Mouse (Mus musculus): ENCODE results near the gene Gm10842. TPM values are rescaled to one million over a fixed set of nuclear protein-coding genes. Genes with fewer than 3 reads are reported as not detected.
"Not testable (repeated sequence)": the region's sequence is repeated elsewhere in the genome, so short reads cannot be mapped to it uniquely, and the experiment has no call there.

Gm10842 gene
- polyA plus RNA-seq, 1 experiment: not detected

GRCm38 (mm10) chr11:105126520-105127029 lies 20.1 kb upstream of the Gm10842 start:
- Histone ChIP-seq H3K36me3 (ENCODE audit: control insufficient read depth, insufficient read depth, low read length) (peaks cover 5% of the 10 kb centered on the region), H3K4me3 (ENCODE audit: extremely low read depth, insufficient read depth, insufficient read length) (peak overlapping the region; percentile 77), H3K27ac (ENCODE audit: insufficient read depth, low read length) (no peak overlapping the region), H3K27me3 (ENCODE audit: control insufficient read depth, insufficient read depth, low read length) (no peaks in the 10 kb centered on the region), H3K4me1 (ENCODE audit: control insufficient read depth, insufficient read depth, insufficient read length) (no peaks in the 10 kb centered on the region; the same call in 1 of the 2 replicates)
- TF ChIP-seq CTCF (IDR thresholded peaks at IDR 0.05; ENCODE audit: extremely low read depth, insufficient read depth, insufficient read length, insufficient replicate concordance): no peak
- TF ChIP-seq POLR2A (IDR thresholded peaks at IDR 0.05; ENCODE audit: low read depth, low read length): no peak
- under 1% methylated on average over 49 of the region's 49 CpGs for WGBS
- no peak for DNase-seq (ENCODE audit: low read depth in 1 of 2, low spot score in 2 of 2)

- DNase-seq (ENCODE audit: low read depth in 1 of 2, low spot score in 2 of 2): no peak
- no peak overlapping the region for H3K27ac ChIP-seq (ENCODE audit: insufficient read depth, low read length)
- peaks cover 50% of the 10 kb centered on the region for H3K36me3 ChIP-seq (ENCODE audit: control insufficient read depth, insufficient read depth, low read length)
Observed at GRCm38 (mm10) chr11:105135692-105136091, 11.0 kb upstream of the Gm10842 start.

GRCm38 (mm10) chr11:105137255-105137654 lies 9.4 kb upstream of the Gm10842 start:
- H3K36me3 ChIP-seq (ENCODE audit: control insufficient read depth, insufficient read depth, low read length): peaks cover 50% of the 10 kb centered on the region
- H3K4me1 ChIP-seq (ENCODE audit: control insufficient read depth, insufficient read depth, insufficient read length); DNase-seq (ENCODE audit: low read depth in 1 of 2, low spot score in 2 of 2); H3K27me3 ChIP-seq (ENCODE audit: control insufficient read depth, insufficient read depth, low read length); H3K27ac ChIP-seq (ENCODE audit: insufficient read depth, low read length); H3K4me3 ChIP-seq (ENCODE audit: extremely low read depth, insufficient read depth, insufficient read length): not testable (repeated sequence)
- WGBS: 87% methylated on average over 2 of the region's 2 CpGs

More at GRCm38 (mm10) chr11:105135692-105136091, 11.0 kb upstream of the Gm10842 start:
- Histone ChIP-seq H3K4me3 (ENCODE audit: extremely low read depth, insufficient read depth, insufficient read length) (no peak overlapping the region), H3K4me1 (ENCODE audit: control insufficient read depth, insufficient read depth, insufficient read length) (no peaks in the 10 kb centered on the region), H3K27me3 (ENCODE audit: control insufficient read depth, insufficient read depth, low read length) (no peaks in the 10 kb centered on the region)
- 89% methylated on average over 7 of the region's 7 CpGs for WGBS
- TF ChIP-seq CTCF (IDR thresholded peaks at IDR 0.05; ENCODE audit: extremely low read depth, insufficient read depth, insufficient read length, insufficient replicate concordance) (no peak), POLR2A (IDR thresholded peaks at IDR 0.05; ENCODE audit: low read depth, low read length) (no peak)

- WGBS: 92% methylated on average over 8 of the region's 8 CpGs
- H3K4me1 ChIP-seq (ENCODE audit: control insufficient read depth, insufficient read depth, insufficient read length); H3K27me3 ChIP-seq (ENCODE audit: control insufficient read depth, insufficient read depth, low read length); H3K4me3 ChIP-seq (ENCODE audit: extremely low read depth, insufficient read depth, insufficient read length); DNase-seq (ENCODE audit: low read depth in 1 of 2, low spot score in 2 of 2); H3K27ac ChIP-seq (ENCODE audit: insufficient read depth, low read length): not testable (repeated sequence)
- peaks cover 28% of the 10 kb centered on the region for H3K36me3 ChIP-seq (ENCODE audit: control insufficient read depth, insufficient read depth, low read length)
Observed at GRCm38 (mm10) chr11:105140512-105140911, 6.2 kb upstream of the Gm10842 start.

GRCm38 (mm10) chr11:105141115-105141514 lies 5.6 kb upstream of the Gm10842 start:
- Histone ChIP-seq H3K4me3 (ENCODE audit: extremely low read depth, insufficient read depth, insufficient read length) (no peak overlapping the region), H3K4me1 (ENCODE audit: control insufficient read depth, insufficient read depth, insufficient read length) (no peaks in the 10 kb centered on the region), H3K27me3 (ENCODE audit: control insufficient read depth, insufficient read depth, low read length) (no peaks in the 10 kb centered on the region), H3K36me3 (ENCODE audit: control insufficient read depth, insufficient read depth, low read length) (peaks cover 24% of the 10 kb centered on the region), H3K27ac (ENCODE audit: insufficient read depth, low read length) (no peak overlapping the region)
- TF ChIP-seq POLR2A (IDR thresholded peaks at IDR 0.05; ENCODE audit: low read depth, low read length): no peak
- TF ChIP-seq CTCF (IDR thresholded peaks at IDR 0.05; ENCODE audit: extremely low read depth, insufficient read depth, insufficient read length, insufficient replicate concordance): no peak
- no peak for DNase-seq (ENCODE audit: low read depth in 1 of 2, low spot score in 2 of 2)
- 97% methylated on average over 5 of the region's 5 CpGs for WGBS

DNA sequence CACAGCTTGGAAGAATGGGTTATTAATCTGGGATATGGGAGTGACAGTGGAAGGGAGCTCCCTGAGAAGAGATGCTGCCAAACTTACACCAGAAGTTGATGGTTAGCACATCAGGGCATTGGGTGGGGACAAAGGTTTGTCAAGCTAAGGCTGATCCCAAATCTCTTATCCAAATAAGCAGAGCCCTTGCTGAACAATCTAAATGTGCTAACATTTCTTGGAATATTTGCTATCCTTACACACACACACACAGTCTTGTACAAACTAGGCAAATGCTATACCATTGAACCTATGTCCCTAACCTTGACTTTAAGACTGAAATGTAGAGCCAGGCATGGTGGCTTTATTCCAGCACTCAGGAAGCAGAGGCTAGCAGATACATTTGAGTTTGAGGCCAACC lies 3.1 kb upstream of the Gm10842 start:
- Histone ChIP-seq H3K4me1 (ENCODE audit: control insufficient read depth, insufficient read depth, insufficient read length) (no peaks in the 10 kb centered on the region), H3K27me3 (ENCODE audit: control insufficient read depth, insufficient read depth, low read length) (no peaks in the 10 kb centered on the region), H3K36me3 (ENCODE audit: control insufficient read depth, insufficient read depth, low read length) (peaks cover 13% of the 10 kb centered on the region), H3K27ac (ENCODE audit: insufficient read depth, low read length) (no peak overlapping the region), H3K4me3 (ENCODE audit: extremely low read depth, insufficient read depth, insufficient read length) (no peak overlapping the region)
- DNase-seq (ENCODE audit: low read depth in 1 of 2, low spot score in 2 of 2): no peak
- no peak for TF ChIP-seq CTCF (IDR thresholded peaks at IDR 0.05; ENCODE audit: extremely low read depth, insufficient read depth, insufficient read length, insufficient replicate concordance)

GRCm38 (mm10) chr11:105144084-105144483 lies 2.6 kb upstream of the Gm10842 start:
- Histone ChIP-seq H3K27ac (ENCODE audit: insufficient read depth, low read length) (no peak overlapping the region), H3K4me3 (ENCODE audit: extremely low read depth, insufficient read depth, insufficient read length) (no peak overlapping the region), H3K36me3 (ENCODE audit: control insufficient read depth, insufficient read depth, low read length) (peaks cover 13% of the 10 kb centered on the region), H3K4me1 (ENCODE audit: control insufficient read depth, insufficient read depth, insufficient read length) (no peaks in the 10 kb centered on the region), H3K27me3 (ENCODE audit: control insufficient read depth, insufficient read depth, low read length) (no peaks in the 10 kb centered on the region)
- WGBS: 89% methylated on average over 3 of the region's 3 CpGs
- TF ChIP-seq POLR2A (IDR thresholded peaks at IDR 0.05; ENCODE audit: low read depth, low read length) (no peak), CTCF (IDR thresholded peaks at IDR 0.05; ENCODE audit: extremely low read depth, insufficient read depth, insufficient read length, insufficient replicate concordance) (no peak)
- DNase-seq (ENCODE audit: low read depth in 1 of 2, low spot score in 2 of 2): no peak
